Mouse (Mus musculus) hindbrain, embryonic 16.5 days (tissue): ENCODE measurements around the gene Tubgcp6. TPM values are rescaled to one million over a fixed set of nuclear protein-coding genes. Genes with fewer than 3 reads are reported as not detected.

Experiments used
- ATAC-seq: fragments of 200-750 bp; cut with Nextera tagmentation; 2 replicates; pipeline ENCODE4 v1.8.0; 2017; ENCODE audit warnings: moderate TSS enrichment, moderate library complexity
- H3K27ac ChIP-seq: fragments of 300-500 bp; sonication (generic); 2 replicates; pipeline ENCODE4 v1.5.1; 2014; ENCODE audit warnings: low read depth, mild to moderate bottlenecking, control low read depth, low read length, moderate library complexity
- H3K27me3 ChIP-seq: fragments of 300-500 bp; sonication (generic); replicated peaks from 2 replicates; pipeline ENCODE4 v1.6.1; 2014; ENCODE audit warnings: low read length; ENCODE audit not compliant: control insufficient read depth, insufficient read depth
- H3K36me3 ChIP-seq: fragments of 300-500 bp; sonication (generic); 2 replicates; pipeline ENCODE4 v1.6.1; 2014; ENCODE audit warnings: mild to moderate bottlenecking, low read length, moderate library complexity, mixed read lengths; ENCODE audit not compliant: control insufficient read depth, insufficient read depth
- H3K4me1 ChIP-seq: fragments of 300-500 bp; sonication (generic); 2 replicates; pipeline ENCODE4 v1.6.1; 2014; ENCODE audit warnings: low read depth, low read length; ENCODE audit not compliant: control insufficient read depth, insufficient read depth
- H3K4me2 ChIP-seq: fragments of 300-500 bp; sonication (generic); 2 replicates; pipeline ENCODE4 v1.6.1; 2014; ENCODE audit warnings: mild to moderate bottlenecking, low read length, control low read depth, moderate library complexity
- H3K4me3 ChIP-seq: fragments of 300-500 bp; sonication (generic); 2 replicates; pipeline ENCODE4 v1.5.1; 2014; ENCODE audit warnings: mild to moderate bottlenecking, low read length, control low read depth, moderate library complexity
- H3K9ac ChIP-seq: fragments of 300-500 bp; sonication (generic); 2 replicates; pipeline ENCODE4 v1.6.1; 2014; ENCODE audit warnings: low read depth, mild to moderate bottlenecking, control low read depth, low read length, moderate library complexity
- H3K9me3 ChIP-seq: fragments of 300-500 bp; sonication (generic); 2 replicates; pipeline ENCODE4 v1.6.1; 2014; ENCODE audit warnings: mild to moderate bottlenecking, low read length, moderate library complexity; ENCODE audit not compliant: control insufficient read depth
- WGBS: fragments of 180-500 bp; shearing (Covaris S2); extraction: QIAGEN DNeasy Blood & Tissue Kit; methylation state at CpG from one replicate; pipeline ENCODE4 v1.1.7; 2014; 5-methylcytosine and 5-hydroxymethylcytosine counted together
- polyA plus RNA-seq: library from polyadenylated mRNA; unstranded; fragments of >200 nt; fragmentation: Nextera tagmentation; extraction: Ambion mirVana; gene quantifications from 2 replicates; pipeline ENCODE4 v1.2.1, GENCODE M21; 2015

Gene Tubgcp6
- polyA plus RNA-seq, 1 experiment from 2014 or later = 15.2 TPM

DNA sequence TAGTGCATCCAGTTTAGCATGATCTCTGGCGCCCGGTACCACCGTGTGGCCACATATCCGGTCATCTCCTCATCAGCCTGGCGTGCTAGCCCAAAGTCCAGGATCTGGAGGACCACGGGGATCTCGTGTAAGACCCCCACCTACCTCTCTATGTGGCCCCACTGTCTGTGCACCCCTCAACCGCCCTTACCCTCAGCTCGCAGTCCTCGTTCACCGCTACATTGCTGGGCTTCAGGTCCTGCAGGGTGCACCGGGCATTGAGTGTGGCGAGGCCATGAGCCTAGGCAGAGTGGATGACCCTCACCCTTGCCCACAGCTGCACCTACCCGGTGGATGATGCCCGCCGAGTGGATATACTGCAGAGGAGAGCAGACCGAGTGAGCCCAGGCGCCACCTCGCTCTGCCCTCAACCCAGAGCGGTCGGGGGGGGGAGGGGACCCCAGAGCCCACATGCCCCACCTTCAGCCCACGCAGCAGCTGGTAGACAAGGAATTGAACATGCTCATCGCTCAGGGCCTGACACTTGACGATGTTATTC lies 23.0 kb upstream of the Tubgcp6 start:
- no peaks in the 10 kb centered on the region for H3K9me3 ChIP-seq
- H3K36me3 ChIP-seq = peaks cover 3% of the 10 kb centered on the region
- ATAC-seq = no peak; the same call in 1 of the 2 replicates
- peak overlapping the region; percentile 83 for H3K4me3 ChIP-seq
- peak overlapping the region; percentile 90 for H3K4me2 ChIP-seq
- no peak overlapping the region for H3K27ac ChIP-seq
- peaks cover 33% of the 10 kb centered on the region for H3K4me1 ChIP-seq
- WGBS = 78% methylated on average over 24 of the region's 24 CpGs
- H3K27me3 ChIP-seq = no peaks in the 10 kb centered on the region
- peak overlapping the region; percentile 64 for H3K9ac ChIP-seq

DNA sequence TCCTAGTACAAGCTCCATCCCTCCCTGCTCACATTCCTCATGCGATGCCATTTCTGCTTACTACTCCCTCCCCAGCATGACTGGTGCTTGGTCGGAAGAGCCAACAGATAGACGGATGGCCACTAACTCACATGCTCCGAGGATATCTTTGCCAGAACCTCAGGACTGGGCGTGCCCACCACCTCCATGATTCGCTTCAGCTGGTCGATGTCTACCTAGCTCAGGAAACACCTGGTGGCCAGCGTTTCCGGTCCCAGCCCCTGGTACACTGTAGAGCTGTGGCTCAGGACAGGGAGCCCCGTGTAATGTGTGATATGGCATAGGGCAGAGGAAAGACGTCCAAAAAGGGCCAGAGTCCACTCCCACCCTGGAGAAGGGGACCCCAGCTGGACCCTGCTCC lies 22.1 kb upstream of the Tubgcp6 start:
- H3K9ac ChIP-seq = no peak overlapping the region
- no peak overlapping the region for H3K4me3 ChIP-seq
- H3K4me1 ChIP-seq = peaks cover 38% of the 10 kb centered on the region
- no peaks in the 10 kb centered on the region for H3K9me3 ChIP-seq
- no peaks in the 10 kb centered on the region; the same call in 1 of the 2 replicates for H3K27me3 ChIP-seq
- no peak for ATAC-seq
- H3K36me3 ChIP-seq = peaks cover 3% of the 10 kb centered on the region
- WGBS = 96% methylated on average over 11 of the region's 11 CpGs
- H3K27ac ChIP-seq = no peak overlapping the region
- no peak overlapping the region for H3K4me2 ChIP-seq

DNA sequence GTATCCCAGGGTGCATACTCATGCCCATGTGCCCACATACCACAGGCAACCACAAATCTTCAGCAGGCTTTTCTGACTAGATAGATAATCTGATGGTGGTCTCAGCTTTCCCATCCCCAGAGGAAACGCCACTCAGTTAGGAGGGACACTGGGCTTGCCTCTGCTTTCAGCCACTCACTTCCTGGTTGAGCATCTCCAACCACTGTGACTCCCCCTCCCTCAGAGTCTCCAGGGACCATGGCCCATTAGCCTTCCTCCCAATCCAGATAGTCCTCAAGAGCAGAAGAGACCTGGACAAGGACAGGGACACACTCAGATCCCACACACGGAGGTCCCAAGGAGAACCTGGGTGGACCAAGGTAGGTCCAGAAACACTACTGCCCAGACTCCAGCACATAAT lies 20.2 kb upstream of the Tubgcp6 start:
- Histone ChIP-seq H3K4me2 (no peak overlapping the region), H3K9ac (no peak overlapping the region), H3K36me3 (peaks cover 3% of the 10 kb centered on the region), H3K9me3 (no peaks in the 10 kb centered on the region), H3K4me3 (no peak overlapping the region), H3K27me3 (peaks cover 5% of the 10 kb centered on the region; the same call in 1 of the 2 replicates), H3K4me1 (peaks cover 32% of the 10 kb centered on the region), H3K27ac (no peak overlapping the region)
- WGBS = 89% methylated on average over 2 of the region's 2 CpGs
- ATAC-seq = no peak

DNA sequence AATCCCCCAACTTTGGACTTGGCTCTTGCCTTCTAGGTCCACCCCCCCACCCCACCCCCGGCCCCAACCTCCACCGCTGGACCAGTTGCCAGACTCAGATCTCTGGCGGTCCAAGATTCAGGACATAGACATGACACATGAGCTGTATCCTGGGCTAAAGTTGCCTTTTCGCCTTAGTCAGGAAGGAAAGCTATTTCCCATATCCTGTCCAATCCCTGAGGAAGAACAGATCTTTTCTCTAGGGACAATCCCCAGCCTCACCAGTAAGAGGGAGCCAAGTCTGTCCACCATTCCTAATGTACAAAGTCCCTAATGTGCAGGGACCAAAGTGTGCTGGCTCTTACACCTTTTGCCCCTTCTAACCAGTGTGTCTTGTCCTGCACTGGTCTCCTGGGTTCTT lies 19.0 kb upstream of the Tubgcp6 start:
- H3K9ac ChIP-seq = no peak overlapping the region
- no peak overlapping the region for H3K4me3 ChIP-seq
- peaks cover 21% of the 10 kb centered on the region for H3K4me1 ChIP-seq
- H3K36me3 ChIP-seq = peaks cover 3% of the 10 kb centered on the region
- H3K9me3 ChIP-seq = no peaks in the 10 kb centered on the region
- no peak overlapping the region for H3K4me2 ChIP-seq
- WGBS = 68% methylated on average over 4 of the region's 4 CpGs
- H3K27me3 ChIP-seq = peaks cover 5% of the 10 kb centered on the region; the same call in 1 of the 2 replicates
- no peak for ATAC-seq
- H3K27ac ChIP-seq = no peak overlapping the region

DNA sequence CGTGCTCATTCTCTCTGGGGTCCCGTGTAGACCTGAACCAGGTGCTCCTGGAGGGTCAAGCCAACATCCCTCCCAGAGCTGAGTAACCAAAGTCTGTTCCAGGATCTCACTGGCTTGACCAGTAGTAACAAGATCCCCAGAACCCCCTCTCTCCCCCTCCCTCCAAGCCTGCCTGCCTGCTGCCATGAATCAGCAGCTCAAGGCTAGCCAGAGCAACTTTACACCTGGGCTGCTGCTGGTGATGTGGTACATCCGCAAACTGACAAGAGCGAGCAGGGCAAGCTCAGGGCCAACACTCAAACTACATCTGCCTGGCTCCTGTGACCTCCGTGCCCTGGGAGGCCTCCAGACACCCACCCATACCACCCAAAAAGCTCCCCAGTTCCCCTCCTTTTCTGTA lies 18.5 kb upstream of the Tubgcp6 start:
- peaks cover 3% of the 10 kb centered on the region for H3K36me3 ChIP-seq
- peaks cover 19% of the 10 kb centered on the region for H3K4me1 ChIP-seq
- H3K9me3 ChIP-seq = no peaks in the 10 kb centered on the region
- H3K27me3 ChIP-seq = peaks cover 5% of the 10 kb centered on the region; the same call in 1 of the 2 replicates
- no peak overlapping the region for H3K9ac ChIP-seq
- H3K4me2 ChIP-seq = no peak overlapping the region
- ATAC-seq = no peak
- no peak overlapping the region for H3K4me3 ChIP-seq
- WGBS = 27% methylated on average over 5 of the region's 5 CpGs
- no peak overlapping the region for H3K27ac ChIP-seq

DNA sequence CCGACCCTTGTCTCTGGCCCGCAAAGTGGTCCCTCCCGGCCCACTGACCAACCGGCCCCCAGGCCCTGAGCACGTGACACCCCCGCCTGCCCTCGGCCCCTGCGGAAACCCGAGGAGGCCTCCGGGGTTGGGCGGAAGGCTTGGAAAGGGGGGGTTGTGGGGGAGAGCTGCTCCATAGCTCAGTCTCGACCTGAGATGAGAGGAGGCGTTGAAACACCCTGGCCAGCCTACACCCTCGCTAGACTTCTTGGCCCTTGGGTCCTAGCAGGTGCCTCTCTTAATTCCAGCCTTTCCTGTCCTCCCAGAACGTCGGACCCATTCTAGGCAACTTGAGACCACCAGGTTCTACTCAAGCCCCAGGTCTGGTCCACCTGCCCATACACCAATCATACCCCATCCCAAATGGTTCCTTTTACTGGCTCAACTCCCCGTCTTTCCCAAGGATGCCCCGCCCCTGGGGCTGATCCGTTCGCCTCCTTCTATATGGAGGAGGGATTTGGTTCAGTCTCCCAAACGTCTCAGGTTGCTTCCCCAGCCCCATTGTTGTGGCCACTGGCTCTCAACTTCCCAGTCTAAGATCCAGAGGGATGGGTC lies 17.8 kb upstream of the Tubgcp6 start, which contains the start of gene Mapk12:
TSS of gene Mapk12 (minus strand) at position 45 of the 594 bp plus-strand sequence.
- peak; percentile 52 for ATAC-seq
- H3K4me2 ChIP-seq = peak within 1 kb of the TSS; percentile 85
- peak within 1 kb of the TSS; percentile 61 for H3K9ac ChIP-seq
- H3K4me1 ChIP-seq = peaks cover 13% of the 10 kb centered on the region
- H3K27me3 ChIP-seq = peaks cover 5% of the 10 kb centered on the region; the same call in 1 of the 2 replicates
- peaks cover 3% of the 10 kb centered on the region for H3K36me3 ChIP-seq
- no peak within 1 kb of the TSS for H3K27ac ChIP-seq
- WGBS = under 1% methylated on average over 21 of the region's 21 CpGs
- peak within 1 kb of the TSS; percentile 48 for H3K4me3 ChIP-seq
- H3K9me3 ChIP-seq = no peaks in the 10 kb centered on the region

DNA sequence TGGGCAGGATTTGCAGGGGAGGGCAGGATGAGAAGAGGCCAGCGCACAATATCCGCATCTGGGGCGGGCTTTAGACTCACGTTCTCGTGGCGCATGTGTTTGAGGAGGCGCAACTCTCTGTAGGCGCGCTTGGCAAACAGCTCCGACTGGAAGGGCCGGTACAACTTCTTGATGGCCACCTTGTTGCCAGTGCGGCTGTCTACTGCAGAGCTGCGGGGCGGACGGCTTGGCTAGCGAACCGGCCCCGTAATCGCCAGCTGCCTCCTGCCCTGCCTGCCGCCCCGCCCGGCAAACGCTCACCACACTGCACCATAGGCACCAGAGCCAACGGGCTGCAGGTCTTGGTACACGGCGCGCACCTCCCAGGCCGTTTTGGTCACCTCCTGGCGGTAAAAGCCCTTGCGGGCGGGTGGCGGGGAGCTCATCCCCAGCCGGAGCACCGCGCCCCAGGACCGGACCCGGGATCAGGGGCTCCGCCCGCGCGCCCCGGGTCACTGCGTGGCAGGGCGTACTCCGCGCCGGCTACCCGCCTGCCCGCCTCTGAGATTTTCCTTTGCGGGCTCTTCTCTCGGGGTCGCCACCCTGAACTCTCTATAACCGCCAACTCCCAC lies 17.2 kb upstream of the Tubgcp6 start:
- Histone ChIP-seq H3K27ac (no peak overlapping the region), H3K27me3 (peaks cover 5% of the 10 kb centered on the region; the same call in 1 of the 2 replicates), H3K4me3 (peak overlapping the region; percentile 48), H3K9me3 (no peaks in the 10 kb centered on the region), H3K9ac (peak overlapping the region; percentile 61), H3K4me1 (peaks cover 13% of the 10 kb centered on the region), H3K4me2 (peak overlapping the region; percentile 85), H3K36me3 (peaks cover 3% of the 10 kb centered on the region)
- ATAC-seq = peak; percentile 38
- under 1% methylated on average over 53 of the region's 53 CpGs for WGBS

DNA sequence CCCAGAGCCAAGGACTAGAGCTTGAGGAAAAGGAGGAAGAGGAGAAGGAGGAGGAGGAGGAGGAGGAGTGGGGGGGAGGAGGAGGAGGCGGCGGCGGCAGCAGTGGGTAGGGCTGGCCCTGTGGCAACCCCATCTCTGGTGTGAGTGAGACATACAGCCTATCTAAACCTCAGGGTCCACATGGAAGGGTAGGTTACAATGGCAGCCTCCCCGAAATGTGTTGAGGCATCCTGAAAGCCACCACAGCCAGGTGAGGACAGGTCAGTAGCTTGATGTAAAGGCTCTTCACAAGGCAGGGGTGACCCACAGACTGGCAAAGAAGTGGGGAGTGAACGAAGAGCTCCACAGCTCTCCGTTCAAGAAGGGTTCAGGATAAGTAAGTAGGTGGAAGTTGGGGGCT lies 15.6 kb upstream of the Tubgcp6 start:
- no peak for ATAC-seq
- H3K27ac ChIP-seq = no peak overlapping the region
- no peaks in the 10 kb centered on the region for H3K9me3 ChIP-seq
- no peak overlapping the region for H3K4me2 ChIP-seq
- no peaks in the 10 kb centered on the region; the same call in 1 of the 2 replicates for H3K36me3 ChIP-seq
- peaks cover 5% of the 10 kb centered on the region; the same call in 1 of the 2 replicates for H3K27me3 ChIP-seq
- H3K4me1 ChIP-seq = peaks cover 13% of the 10 kb centered on the region
- H3K9ac ChIP-seq = no peak overlapping the region
- H3K4me3 ChIP-seq = no peak overlapping the region
- WGBS = 96% methylated on average over 6 of the region's 6 CpGs

DNA sequence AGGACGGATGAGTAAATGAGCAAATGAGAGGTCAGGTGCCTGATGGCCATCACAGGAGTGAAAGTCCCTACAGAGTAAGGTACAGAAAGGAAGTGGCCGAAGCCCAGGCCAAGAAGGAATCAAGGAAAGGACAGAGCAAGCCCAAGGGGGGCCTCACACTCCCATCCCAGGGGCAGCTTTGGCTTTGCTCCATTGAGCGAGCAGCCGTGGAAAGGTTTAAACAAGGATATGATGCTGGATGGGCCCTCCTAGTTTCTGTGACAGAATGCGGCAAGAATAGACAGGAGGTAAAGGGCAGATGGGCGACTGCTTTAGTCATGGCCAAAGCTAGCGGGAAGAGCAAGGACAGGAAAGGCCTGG lies 15.1 kb upstream of the Tubgcp6 start:
- WGBS = 86% methylated on average over 7 of the region's 7 CpGs
- Histone ChIP-seq H3K9me3 (no peaks in the 10 kb centered on the region), H3K4me1 (peaks cover 13% of the 10 kb centered on the region), H3K4me3 (no peak overlapping the region), H3K27me3 (peaks cover 5% of the 10 kb centered on the region; the same call in 1 of the 2 replicates), H3K27ac (no peak overlapping the region), H3K36me3 (no peaks in the 10 kb centered on the region; the same call in 1 of the 2 replicates), H3K9ac (no peak overlapping the region), H3K4me2 (no peak overlapping the region)
- ATAC-seq = no peak
